Mouse (Mus musculus) hindbrain, embryonic 10.5 days (tissue): Measurements from ENCODE around the gene Cyld. TPM values are rescaled to one million over a fixed set of nuclear protein-coding genes. Genes with fewer than 3 reads are reported as not detected.

Experiments used
- polyA plus RNA-seq: library from polyadenylated mRNA; unstranded; fragments of >200 nt; fragmentation: Nextera tagmentation; extraction: Ambion mirVana; gene quantifications from 2 replicates; pipeline ENCODE4 v1.2.1, GENCODE M21; 2016

Cyld gene
- polyA plus RNA-seq, 1 experiment from 2014 or later: 9.8 TPM

Other genes with a start within 250 kb of the Cyld start
- gene Nkd1, start 175.7 kb upstream of the Cyld start, polyA plus RNA-seq: 124 and 125 TPM in 2 replicates
- gene Snx20, start 60.9 kb upstream of the Cyld start, polyA plus RNA-seq: 1.1 and 1.3 TPM in 2 replicates
- 0.15 and 0.17 TPM in 2 replicates for gene Nod2, start 49.7 kb upstream of the Cyld start, polyA plus RNA-seq